Mouse (Mus musculus): ENCODE results near the gene Haus4.
A peak's percentile ranks its signal among the peaks of the same experiment; 100 is the strongest.

Gene Haus4

GRCm38 (mm10) chr14:54572790-54573736 lies 18.6 kb upstream of the Haus4 start:
- DNase-seq = no peak

- DNase-seq = no peak
Measured at GRCm38 (mm10) chr14:54572122-54572521, 17.7 kb upstream of the Haus4 start.

- DNase-seq = no peak
Measured at GRCm38 (mm10) chr14:54569451-54570392, 15.3 kb upstream of the Haus4 start.

- peak; percentile 73 to 79 for DNase-seq
Measured at GRCm38 (mm10) chr14:54568694-54569414, 14.4 kb upstream of the Haus4 start.

- DNase-seq = no peak
Measured at GRCm38 (mm10) chr14:54560527-54561242, 6.3 kb upstream of the Haus4 start.

GRCm38 (mm10) chr14:54557330-54557729 lies 2.9 kb upstream of the Haus4 start:
- no peak for DNase-seq

- peak; percentile 20 to 25 for DNase-seq
Measured at GRCm38 (mm10) chr14:54553454-54553974, 902 bp downstream of the Haus4 start.

- no peak for DNase-seq
Measured at GRCm38 (mm10) chr14:54544703-54545102, 9.7 kb downstream of the Haus4 start.

- DNase-seq = no peak
Measured at GRCm38 (mm10) chr14:54540771-54541170, 13.6 kb downstream of the Haus4 start.

GRCm38 (mm10) chr14:54538580-54538979 lies 15.8 kb downstream of the Haus4 start:
- DNase-seq = no peak

GRCm38 (mm10) chr14:54528446-54529111 lies 25.8 kb downstream of the Haus4 start:
- peak; percentile 85 to 90 for DNase-seq

GRCm38 (mm10) chr14:54528007-54528393 lies 26.4 kb downstream of the Haus4 start:
- peak in 1 of 2 experiments; percentile 32 for DNase-seq

GRCm38 (mm10) chr14:54527227-54528006 lies 27.0 kb downstream of the Haus4 start:
- DNase-seq = peak; percentile 73 to 82

GRCm38 (mm10) chr14:54523600-54523999 lies 30.8 kb downstream of the Haus4 start:
- no peak for DNase-seq

- DNase-seq = no peak
Measured at GRCm38 (mm10) chr14:54516710-54517310, 37.6 kb downstream of the Haus4 start.

- DNase-seq = no peak
Measured at GRCm38 (mm10) chr14:54509774-54510173, 44.6 kb downstream of the Haus4 start.

- DNase-seq = no peak
Measured at GRCm38 (mm10) chr14:54503092-54503491, 51.3 kb downstream of the Haus4 start.

GRCm38 (mm10) chr14:54501365-54501764 lies 53.1 kb downstream of the Haus4 start:
- DNase-seq = no peak

GRCm38 (mm10) chr14:54499330-54499729 lies 55.1 kb downstream of the Haus4 start:
- no peak for DNase-seq

- DNase-seq = no peak
Measured at GRCm38 (mm10) chr14:54496706-54497105, 57.7 kb downstream of the Haus4 start.
